Mouse (Mus musculus) E14TG2a.4 (cell line): ENCODE results near the gene Rhob.

Experiments used
- CTCF ChIP-seq: conservative IDR thresholded peaks from 2 replicates; pipeline ENCODE4 v1.5.1; 2014; ENCODE audit warnings: low read length
- POU5F1 ChIP-seq: IDR thresholded peaks from 2 replicates; pipeline ENCODE4 v1.6.1; 2014; ENCODE audit warnings: low read length, borderline replicate concordance

GRCm38 (mm10) chr12:8547357-8547756 lies 47.5 kb upstream of the Rhob start:
- peak; percentile 97 for TF ChIP-seq CTCF
- no peak for TF ChIP-seq POU5F1
